Mouse (Mus musculus) brain, embryonic 18.5 days (tissue): ENCODE measurements around the gene Lce1l.
"Not testable (repeated sequence)": the region's sequence is repeated elsewhere in the genome, so short reads cannot be mapped to it uniquely, and the experiment has no call there.

Experiments used
- DNase-seq: peaks from one replicate; pipeline ENCODE4 v3.0.0-alpha.2; 2012; ENCODE audit warnings: low read depth, low spot score

Gene Lce1l

DNA sequence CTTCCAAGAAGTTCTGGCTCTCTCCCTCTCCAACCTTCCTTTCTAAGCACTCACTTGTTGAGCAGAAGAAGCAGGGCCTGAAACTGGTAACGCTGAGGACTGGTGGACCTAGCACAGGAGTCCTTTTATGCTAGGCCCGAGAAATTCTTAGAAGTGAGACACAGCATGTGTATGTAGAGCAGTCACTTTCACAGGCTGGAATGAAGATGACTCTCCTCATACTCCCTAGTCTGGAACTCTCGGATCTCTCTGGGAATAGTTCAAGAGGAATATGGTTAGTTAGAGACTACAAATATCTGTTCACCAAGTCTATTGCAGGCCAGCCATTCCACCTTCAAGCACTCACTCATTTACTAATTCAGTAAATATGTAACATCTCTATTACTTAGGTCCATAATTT, at the start of gene Lce1l:
Lce1l (minus strand) TSS at position 101 of the 400 bp plus-strand sequence.
- no peak for DNase-seq

DNA sequence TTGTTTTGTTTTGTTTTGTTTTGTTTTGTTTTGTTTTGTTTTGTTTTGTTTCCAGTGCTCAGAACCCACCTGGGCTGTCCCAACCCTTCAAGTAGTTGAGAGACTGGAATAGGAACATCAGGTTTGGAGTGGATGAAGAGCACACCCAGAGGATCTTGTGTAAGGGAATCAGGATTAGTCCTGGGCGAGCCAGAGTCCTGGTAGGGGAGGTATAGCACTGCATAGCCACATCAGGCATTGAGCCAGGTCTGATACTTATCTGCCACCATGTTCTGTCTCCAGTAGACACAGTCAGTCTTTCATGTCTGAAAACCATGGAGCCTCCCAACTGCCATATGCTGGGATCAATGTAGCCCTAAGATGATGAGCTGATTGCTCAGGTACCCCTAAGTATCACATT, 43.4 kb upstream of the Lce1l start:
- DNase-seq: no peak

DNA sequence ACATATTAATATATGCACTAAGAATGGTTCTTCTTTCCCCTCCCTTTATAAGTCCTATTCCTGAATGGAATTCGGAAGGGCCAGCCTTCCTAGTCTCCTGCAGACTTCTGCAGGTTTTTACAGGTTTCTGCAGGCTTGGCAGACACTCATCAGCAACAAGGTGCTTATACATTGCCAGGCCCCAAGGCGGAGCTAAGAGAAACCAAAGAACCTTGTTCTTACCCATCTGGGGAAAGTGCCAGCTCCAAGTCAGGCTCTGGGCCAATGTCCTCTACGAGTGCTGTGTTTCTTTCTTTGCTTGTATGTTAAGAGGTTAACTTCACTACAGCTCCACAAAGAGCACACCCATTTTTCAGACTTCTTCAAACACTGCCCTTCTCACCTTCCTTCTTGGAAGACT, 43.0 kb upstream of the Lce1l start:
- no peak for DNase-seq

GRCm38 (mm10) chr3:92874180-92874579, 23.1 kb upstream of the Lce1l start:
- no peak for DNase-seq

- DNase-seq: no peak
These were observed 19.0 kb upstream of the Lce1l start, which contains the start of gene 2310050C09Rik for GRCm38 (mm10) chr3:92870116-92870515. Gene 2310050C09Rik (minus strand): TSS chr3:92870216.

DNA sequence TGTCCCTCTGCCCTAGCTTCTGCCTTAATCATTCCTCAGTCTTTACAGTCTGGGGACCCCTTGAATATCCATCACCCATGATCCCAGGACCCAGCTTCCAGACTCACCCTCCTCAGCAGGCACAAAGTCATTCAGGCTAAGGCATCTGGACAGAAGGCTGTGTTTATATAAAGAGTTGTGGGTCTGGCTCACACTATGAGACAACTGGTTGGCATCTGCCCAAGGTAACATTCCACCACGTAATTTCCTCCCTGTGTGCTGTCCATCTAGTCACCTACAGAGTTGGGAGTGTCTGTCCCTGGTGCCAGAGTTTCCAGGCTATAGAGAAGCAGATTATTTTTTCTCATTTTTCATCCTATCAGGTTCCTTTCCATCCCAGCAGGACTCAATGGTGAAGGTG, 24.0 kb downstream of the Lce1l start, which contains the start of gene Kprp:
Kprp (minus strand) TSS at position 140 of the 400 bp plus-strand sequence.
- no peak for DNase-seq

DNA sequence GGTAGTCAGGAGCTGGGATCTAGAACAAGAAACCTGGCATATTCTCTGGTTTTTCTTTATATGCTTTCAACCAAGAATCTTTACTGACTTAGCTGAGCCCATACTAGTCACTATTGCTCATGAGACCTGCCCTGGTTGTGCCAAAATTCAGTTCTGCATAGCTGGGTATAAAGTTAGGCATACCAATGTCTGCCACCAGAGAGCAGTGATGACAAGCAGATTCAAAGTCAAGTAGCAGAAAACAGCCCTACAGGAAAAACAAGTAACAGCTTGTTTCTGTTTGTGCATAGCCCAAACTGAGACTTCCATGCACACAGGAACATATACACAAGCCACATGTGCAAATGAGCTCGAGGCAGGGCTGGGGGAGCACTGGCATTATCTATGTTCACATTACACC, 25.3 kb downstream of the Lce1l start:
- DNase-seq: no peak

DNA sequence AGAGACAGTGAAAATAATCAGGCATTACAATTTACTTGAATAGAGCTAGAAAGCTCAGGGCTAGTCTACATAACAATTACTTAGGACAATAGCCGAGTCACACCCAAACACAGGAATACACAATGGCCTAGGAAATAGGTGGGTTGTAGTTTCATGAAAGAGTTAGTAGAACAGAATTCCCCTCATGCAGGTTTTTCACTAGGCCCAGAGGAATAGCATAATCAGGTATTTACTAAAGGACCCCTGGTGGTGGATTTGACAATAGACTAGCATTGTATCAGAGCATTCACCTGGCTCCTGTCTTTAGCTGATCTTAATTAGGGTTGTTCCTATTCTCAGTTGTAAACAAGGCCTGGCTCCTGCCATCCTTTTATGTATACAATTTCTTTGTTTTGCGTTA, 35.0 kb downstream of the Lce1l start:
- not testable (repeated sequence) for DNase-seq

GRCm38 (mm10) chr3:92815581-92815980, 35.5 kb downstream of the Lce1l start:
- no peak for DNase-seq

GRCm38 (mm10) chr3:92807791-92808190, 43.3 kb downstream of the Lce1l start, which contains the start of gene Lce1k:
Gene Lce1k (minus strand): TSS chr3:92807891.
- DNase-seq: no peak
